Mouse (Mus musculus) bone marrow macrophage, adult 2 months (primary cell): ENCODE results near the gene Dnajc4. TPM values are rescaled to one million over a fixed set of nuclear protein-coding genes. Genes with fewer than 3 reads are reported as not detected.
A peak's percentile ranks its signal among the peaks of the same experiment; 100 is the strongest.

Source experiments
- H3K27ac ChIP-seq: 2 replicates; pipeline ENCODE4 v1.5.1; 2012; ENCODE audit warnings: low read depth, low read length; ENCODE audit not compliant: insufficient read depth
- H3K4me1 ChIP-seq: 2 replicates; pipeline ENCODE4 v1.6.1; 2012; ENCODE audit warnings: low read length; ENCODE audit not compliant: control insufficient read depth, insufficient read depth
- H3K4me3 ChIP-seq: 2 replicates; pipeline ENCODE4 v1.5.1; 2012; ENCODE audit warnings: mild to moderate bottlenecking, low read length, moderate library complexity; ENCODE audit not compliant: insufficient read depth
- CTCF ChIP-seq: IDR thresholded peaks from 2 replicates; pipeline ENCODE4 v1.5.1; 2012; ENCODE audit warnings: low read depth, mild to moderate bottlenecking, low read length, moderate library complexity
- POLR2A ChIP-seq: IDR thresholded peaks from 2 replicates; pipeline ENCODE4 v1.6.1; 2012; ENCODE audit warnings: mild to moderate bottlenecking, low read depth, low read length, borderline replicate concordance
- polyA plus RNA-seq: library from polyadenylated mRNA; stranded (reverse); fragments of >200 nt; gene quantifications from 2 replicates; pipeline ENCODE4 v1.2.4, GENCODE M21; 2012; ENCODE audit not compliant: missing spikeins, insufficient read depth, insufficient read length

Dnajc4 gene
- polyA plus RNA-seq, 1 experiment = 32.2 TPM

DNA sequence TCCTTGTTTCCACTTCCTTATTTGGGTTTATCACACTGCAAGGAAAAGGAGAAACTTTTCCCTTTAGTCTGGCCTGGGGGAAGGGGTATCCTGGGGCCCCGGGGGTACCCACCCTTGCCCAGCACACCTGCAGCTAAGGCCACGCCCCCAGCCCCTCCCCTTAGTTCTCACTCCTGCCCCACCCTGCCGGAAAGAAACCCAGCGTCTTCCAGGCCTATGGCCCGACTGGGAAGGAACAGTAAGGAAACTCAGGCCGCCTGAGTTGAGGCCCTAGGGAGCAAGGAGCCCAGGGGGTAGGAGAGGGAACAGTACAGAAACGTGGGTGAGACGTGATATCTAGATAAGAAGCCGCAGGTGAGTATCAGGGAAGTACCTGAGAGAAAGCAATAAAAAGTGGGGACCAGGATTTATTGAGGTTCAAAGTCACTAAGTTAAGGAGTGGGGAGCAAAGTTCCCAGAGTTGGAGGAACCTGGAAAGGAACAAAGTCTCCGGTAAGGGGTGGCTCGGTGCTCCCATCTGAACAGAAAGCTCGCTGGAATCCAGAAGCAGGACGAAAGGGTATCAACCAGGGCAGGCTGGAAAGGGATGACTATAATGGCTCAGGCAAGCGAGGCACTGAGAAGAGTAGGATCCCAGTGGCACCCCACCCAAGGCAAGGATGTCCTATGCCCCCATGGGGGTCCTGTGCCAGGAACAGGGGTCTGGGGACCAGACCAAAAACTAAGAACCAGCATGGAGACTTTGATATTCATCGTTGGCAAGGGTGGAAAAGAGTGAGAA, 23.7 kb downstream of the Dnajc4 start:
- no peak for TF ChIP-seq CTCF
- peak overlapping the region; percentile 76 for H3K4me3 ChIP-seq
- H3K27ac ChIP-seq = peak overlapping the region; percentile 22; the same call in 1 of the 2 replicates
- H3K4me1 ChIP-seq = peaks cover 18% of the 10 kb centered on the region

DNA sequence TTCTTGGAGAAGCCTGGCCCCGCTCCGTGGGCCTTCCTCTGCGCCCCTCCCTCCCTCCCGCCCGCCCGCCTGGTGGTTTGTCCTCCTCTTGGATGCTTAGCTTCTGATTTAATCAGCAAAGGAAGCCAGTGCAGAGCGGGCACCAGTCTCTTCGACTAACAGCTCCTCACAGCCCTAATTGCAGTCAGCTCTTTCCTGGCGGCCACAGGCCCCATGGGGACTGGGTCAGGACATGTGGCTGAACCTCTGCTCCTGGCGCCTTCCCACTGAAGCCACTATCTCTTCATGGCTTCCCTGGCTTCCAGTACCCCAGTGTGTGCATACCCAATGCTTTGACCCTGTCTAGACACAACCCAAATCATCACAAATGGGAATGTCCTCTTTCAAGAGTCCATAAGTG, 35.9 kb downstream of the Dnajc4 start:
- no peak overlapping the region for H3K27ac ChIP-seq
- TF ChIP-seq POLR2A (no peak), CTCF (no peak)
- H3K4me3 ChIP-seq = no peak overlapping the region
- H3K4me1 ChIP-seq = peaks cover 7% of the 10 kb centered on the region

DNA sequence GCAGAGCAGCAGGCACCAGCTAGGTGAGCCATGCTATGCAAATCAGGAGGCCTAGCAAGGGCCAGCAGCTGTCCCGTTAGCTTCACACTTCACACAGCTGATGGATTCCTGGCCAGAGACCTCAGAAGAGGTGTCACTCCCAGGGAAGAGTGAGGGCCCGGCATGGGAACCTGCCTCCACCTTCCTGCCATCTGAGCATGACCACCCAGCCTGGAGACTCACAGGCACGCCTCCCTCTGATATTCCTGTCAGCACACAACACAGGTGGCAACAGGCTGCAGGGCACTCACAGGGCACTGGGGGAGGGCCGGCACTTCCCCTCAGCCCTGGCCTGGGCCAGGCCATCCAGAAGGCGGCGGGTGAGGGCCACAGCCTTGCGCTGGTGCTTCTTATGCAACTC, 36.9 kb downstream of the Dnajc4 start:
- TF ChIP-seq POLR2A = no peak
- TF ChIP-seq CTCF = no peak

DNA sequence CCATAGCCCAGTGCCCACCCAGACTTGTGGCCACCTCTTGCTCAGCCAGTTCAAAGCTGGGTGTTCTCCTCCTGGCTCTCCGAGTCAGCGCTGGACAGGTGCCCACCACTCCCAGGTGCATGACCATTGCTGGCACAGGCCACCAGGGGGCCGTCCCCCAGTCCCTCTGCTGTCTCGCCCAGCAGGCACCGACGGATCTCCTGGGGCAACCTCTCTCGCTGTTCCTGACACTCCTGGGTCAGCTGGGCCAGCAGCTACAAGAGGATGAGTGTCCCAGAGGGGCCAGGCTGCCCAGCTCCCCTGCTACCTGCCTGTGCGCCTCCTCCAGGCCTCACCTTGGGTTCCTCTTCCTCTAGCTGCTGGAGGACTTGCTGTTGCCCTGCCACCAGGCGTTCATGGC, 38.3 kb downstream of the Dnajc4 start:
- Histone ChIP-seq H3K4me1 (peaks cover 14% of the 10 kb centered on the region), H3K27ac (no peak overlapping the region), H3K4me3 (no peak overlapping the region)
- TF ChIP-seq POLR2A = no peak
- TF ChIP-seq CTCF = no peak

More for the DNA sequence above, 36.9 kb downstream of the Dnajc4 start:
- Histone ChIP-seq H3K4me1 (peaks cover 7% of the 10 kb centered on the region), H3K27ac (no peak overlapping the region), H3K4me3 (no peak overlapping the region)

DNA sequence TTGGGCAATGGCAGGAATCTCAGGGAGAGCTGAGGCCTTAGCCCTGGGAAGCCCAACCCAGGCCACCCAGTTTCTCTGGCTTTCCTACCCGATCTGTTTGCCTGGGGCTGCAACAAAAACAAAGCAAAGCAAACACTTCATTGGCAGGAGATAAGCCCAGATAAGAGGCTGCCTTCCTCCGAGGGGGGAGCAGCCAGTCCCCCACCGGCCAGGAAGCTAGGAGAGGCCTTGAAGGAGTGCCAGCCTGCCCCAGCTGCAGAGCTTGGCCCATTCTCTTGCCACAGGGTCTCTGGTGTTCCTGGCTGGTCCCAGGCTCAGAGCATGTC, 39.7 kb downstream of the Dnajc4 start:
- H3K4me1 ChIP-seq = peaks cover 18% of the 10 kb centered on the region
- H3K4me3 ChIP-seq = peak overlapping the region; percentile 76
- no peak for TF ChIP-seq POLR2A
- TF ChIP-seq CTCF = no peak
- H3K27ac ChIP-seq = peak overlapping the region; percentile 91

DNA sequence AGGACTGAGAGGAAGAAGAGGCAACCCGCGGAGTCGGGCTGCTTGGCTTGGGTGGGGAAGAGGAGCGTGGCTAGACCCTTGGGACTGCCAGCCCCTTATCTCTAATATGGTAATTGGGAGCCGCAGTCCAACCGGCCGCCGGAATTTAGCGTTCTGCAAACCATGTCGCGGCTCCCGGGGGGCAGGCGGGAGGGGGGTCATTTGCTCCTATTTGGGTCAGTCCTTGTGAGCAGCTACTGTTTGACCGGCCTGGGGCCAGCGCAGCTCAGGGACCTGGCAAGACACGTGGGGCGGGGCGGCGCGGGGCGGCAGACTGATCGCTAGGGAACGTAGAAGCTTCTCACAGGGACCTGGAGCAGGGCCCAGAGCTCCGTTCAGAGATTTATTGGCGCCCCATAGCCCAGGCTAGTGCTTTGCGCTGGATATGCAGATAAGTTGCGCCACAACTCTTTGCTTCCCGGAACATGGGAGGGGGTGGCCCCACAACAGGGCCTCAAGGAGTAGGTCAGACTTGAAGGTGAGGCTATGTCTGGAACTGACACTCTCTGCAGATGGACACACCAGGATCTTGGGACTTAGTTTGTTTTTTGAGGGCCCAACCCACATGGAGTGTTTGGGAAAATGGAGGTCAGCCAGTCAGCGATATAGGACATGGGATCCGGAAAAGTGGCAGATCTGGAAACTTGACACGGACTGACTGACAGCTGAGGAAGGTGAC, 40.2 kb downstream of the Dnajc4 start:
- Histone ChIP-seq H3K4me1 (peaks cover 18% of the 10 kb centered on the region), H3K4me3 (peak overlapping the region; percentile 76)

DNA sequence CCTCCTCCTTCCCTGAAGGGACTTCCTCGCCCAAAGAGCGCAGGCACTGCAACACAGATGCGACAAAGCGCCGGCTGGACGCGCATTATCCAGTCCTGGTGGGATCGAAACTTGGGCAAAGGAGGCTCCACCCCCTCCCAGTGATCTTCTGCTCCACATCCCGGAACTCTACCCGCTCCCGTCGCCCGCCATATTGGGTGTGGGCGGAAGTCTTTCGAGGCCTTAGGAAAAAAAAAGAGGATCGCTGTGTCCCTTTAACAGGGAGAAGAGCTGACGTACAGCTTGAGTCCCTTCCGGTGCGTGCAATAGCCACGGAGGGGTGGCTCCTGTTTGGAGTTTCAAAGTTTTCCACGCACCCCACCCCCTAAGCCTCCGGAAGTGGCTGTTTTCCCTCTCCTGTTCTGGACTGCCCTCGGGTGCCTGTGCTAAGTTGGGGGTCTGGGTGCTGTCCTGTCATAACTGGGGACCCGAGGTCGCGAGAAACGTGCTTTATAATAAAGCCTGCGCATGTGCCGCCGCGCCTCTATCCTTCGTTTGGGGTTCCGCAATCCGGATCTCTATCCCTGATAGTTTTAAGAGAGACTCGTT, 40.9 kb downstream of the Dnajc4 start:
- H3K4me3 ChIP-seq = peak overlapping the region; percentile 86
- TF ChIP-seq CTCF = no peak
- TF ChIP-seq POLR2A = no peak

More for the DNA sequence above, 40.2 kb downstream of the Dnajc4 start:
- H3K27ac ChIP-seq = peak overlapping the region; percentile 91
- TF ChIP-seq CTCF = no peak
- no peak for TF ChIP-seq POLR2A

DNA sequence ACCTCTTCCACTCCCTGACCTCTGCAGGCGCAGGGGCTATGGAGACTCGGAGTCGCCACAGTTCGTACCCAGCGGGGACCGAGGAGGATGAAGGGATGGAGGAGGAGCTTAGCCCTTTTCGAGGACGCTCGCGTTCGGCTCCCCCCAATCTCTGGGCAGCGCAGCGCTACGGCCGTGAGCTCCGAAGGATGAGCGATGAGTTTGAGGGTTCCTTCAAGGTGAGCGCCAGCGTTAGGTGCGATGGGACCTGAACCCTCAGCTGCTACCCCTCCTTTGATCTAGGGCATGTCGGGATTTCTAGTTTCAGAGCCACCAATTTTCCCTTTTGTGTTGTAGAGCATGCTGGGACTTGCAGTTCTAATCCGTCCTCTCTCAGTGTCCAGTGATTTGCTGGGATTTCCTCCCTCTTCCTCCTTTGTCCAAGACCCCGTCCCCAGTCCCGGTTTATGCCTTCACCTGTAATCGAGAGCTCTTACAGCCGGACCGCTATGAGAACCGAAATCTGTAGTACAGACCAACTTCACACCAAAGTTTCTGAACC, 41.7 kb downstream of the Dnajc4 start:
- Histone ChIP-seq H3K4me3 (peak overlapping the region; percentile 86), H3K4me1 (peaks cover 31% of the 10 kb centered on the region), H3K27ac (peak overlapping the region; percentile 91)
- no peak for TF ChIP-seq POLR2A
- TF ChIP-seq CTCF = no peak

More for the DNA sequence above, 40.9 kb downstream of the Dnajc4 start:
- Histone ChIP-seq H3K27ac (peak overlapping the region; percentile 91), H3K4me1 (peaks cover 25% of the 10 kb centered on the region)

DNA sequence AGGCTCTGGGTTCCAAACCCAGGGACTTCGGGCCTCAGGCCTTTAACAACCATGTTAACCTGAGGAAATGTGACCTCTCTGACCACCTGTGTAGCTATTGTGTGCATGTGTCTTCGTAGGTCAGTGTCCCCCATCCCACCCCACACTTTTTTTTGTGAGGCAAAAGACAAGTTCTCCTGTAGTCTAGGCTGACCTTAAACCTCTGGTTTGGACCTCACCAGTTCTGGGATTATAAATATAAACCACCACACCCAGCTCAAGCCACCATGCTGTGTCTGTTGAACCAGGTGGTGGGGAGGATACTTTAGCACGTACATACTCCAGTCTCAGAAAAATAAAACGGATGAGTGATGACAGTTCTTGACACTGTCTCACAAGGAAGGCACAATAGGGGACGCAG, 42.4 kb downstream of the Dnajc4 start:
- TF ChIP-seq CTCF = no peak
- TF ChIP-seq POLR2A = no peak
- H3K4me1 ChIP-seq = peaks cover 31% of the 10 kb centered on the region
- no peak overlapping the region for H3K27ac ChIP-seq
- H3K4me3 ChIP-seq = peak overlapping the region; percentile 86

DNA sequence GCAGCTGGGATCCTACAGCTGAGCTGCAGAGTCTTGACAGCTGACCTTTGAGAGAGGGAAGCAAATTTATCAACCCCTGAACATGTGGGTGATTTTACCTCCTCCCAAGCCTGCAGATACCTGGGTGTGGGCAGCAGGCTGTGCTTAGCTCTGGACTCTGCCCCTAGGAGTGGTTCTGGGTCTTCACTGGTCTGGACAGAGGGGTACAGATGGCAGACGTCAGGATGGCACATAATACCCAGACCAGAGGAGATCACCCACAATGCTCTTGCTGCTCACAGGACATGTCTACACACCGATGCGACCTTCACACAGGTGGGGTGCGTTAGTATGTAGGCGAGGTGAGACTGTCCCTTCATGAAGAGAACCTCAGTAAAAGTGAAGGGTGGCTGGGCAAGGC, 42.8 kb downstream of the Dnajc4 start:
- no peak overlapping the region for H3K27ac ChIP-seq
- H3K4me1 ChIP-seq = peaks cover 31% of the 10 kb centered on the region
- TF ChIP-seq POLR2A (no peak), CTCF (no peak)
- H3K4me3 ChIP-seq = no peak overlapping the region
